Mouse (Mus musculus) cerebellum, adult 2 months (tissue): ENCODE results near the gene Tmem164. TPM values are rescaled to one million over a fixed set of nuclear protein-coding genes. Genes with fewer than 3 reads are reported as not detected.

ENCODE experiments used
- DNase-seq, 2 experiments: peaks; one replicate each; pipeline ENCODE4 v3.0.0; 2021
- H3K27ac ChIP-seq: fragments of 200-500 bp; 2 replicates; pipeline ENCODE4 v1.5.1; 2012; ENCODE audit warnings: low read length, control low read depth, inconsistent platforms; ENCODE audit not compliant: insufficient read depth
- H3K27me3 ChIP-seq: fragments of 200-500 bp; 2 replicates; pipeline ENCODE4 v1.6.1; 2012; ENCODE audit warnings: inconsistent platforms, mild to moderate bottlenecking, low read length, moderate library complexity; ENCODE audit not compliant: control insufficient read depth, insufficient read depth
- H3K4me1 ChIP-seq: fragments of 200-500 bp; 2 replicates; pipeline ENCODE4 v1.6.1; 2011; ENCODE audit warnings: low read length; ENCODE audit not compliant: control insufficient read depth, insufficient read depth
- H3K4me3 ChIP-seq: fragments of 200-500 bp; replicated peaks from 2 replicates; pipeline ENCODE3; 2011; ENCODE audit warnings: mild to moderate bottlenecking, low read depth, low read length, control low read depth; ENCODE audit not compliant: insufficient read depth
- CTCF ChIP-seq: fragments of 200-500 bp; IDR thresholded peaks from 2 replicates; pipeline ENCODE4 v1.5.1; 2011; ENCODE audit warnings: low read depth, mild to moderate bottlenecking, control low read depth, low read length, moderate library complexity, borderline replicate concordance; ENCODE audit not compliant: insufficient read depth
- POLR2A ChIP-seq: fragments of 200-500 bp; IDR thresholded peaks from 2 replicates; pipeline ENCODE4 v1.6.1; 2011; ENCODE audit warnings: low read length, control low read depth, borderline replicate concordance; ENCODE audit not compliant: insufficient read depth
- WGBS: fragments of 180-500 bp; shearing (Covaris S2); methylation state at CpG from one replicate; pipeline ENCODE4 v1.1.7; 2018; 5-methylcytosine and 5-hydroxymethylcytosine counted together
- polyA plus RNA-seq: library from polyadenylated mRNA; depleted of rRNA; stranded (reverse); fragments of >200 nt; gene quantifications from 2 replicates; pipeline ENCODE4 v1.2.3, GENCODE M21; 2012

Tmem164 gene
- polyA plus RNA-seq, 1 experiment, result 18.1 TPM

DNA sequence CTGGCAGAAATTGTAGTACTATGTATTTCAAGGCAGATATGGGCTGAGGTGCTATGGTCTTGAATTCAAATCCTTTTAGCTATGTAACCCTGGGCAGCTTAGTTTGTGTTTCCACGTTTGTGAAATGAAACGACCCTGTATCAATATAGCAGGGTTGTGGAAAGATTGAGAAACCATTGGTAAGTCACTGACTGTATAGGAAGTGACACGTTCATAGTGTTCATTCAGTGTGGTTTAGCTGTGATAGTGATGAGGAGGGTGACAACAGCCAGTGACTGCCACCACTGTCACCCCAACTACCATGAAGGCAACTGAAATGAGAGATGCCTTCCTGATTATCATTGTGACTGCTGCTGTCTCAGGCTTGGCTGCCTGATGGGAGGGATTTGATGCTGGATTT lies 13.7 kb downstream of the Tmem164 start:
- TF ChIP-seq CTCF, result no peak
- TF ChIP-seq POLR2A, result no peak

DNA sequence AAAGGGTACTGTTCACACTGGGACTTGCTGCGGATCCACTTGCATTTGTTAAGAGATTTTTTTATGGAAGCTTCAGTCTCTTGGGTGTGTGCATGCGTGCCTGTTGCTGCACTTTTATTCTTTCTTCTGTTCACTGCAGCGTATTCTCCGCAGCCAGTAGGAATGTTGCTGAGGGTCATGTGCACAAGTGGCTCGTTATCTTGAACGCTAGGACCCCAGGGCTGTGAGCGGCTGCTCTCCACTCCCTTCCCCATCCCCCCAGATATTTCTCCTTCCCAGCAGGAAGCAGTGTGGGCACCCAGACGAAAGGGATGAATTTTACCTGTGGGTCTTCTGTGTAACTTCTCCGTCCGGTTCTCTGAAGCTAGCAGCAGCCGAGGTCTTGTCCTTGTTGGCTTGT lies 15.6 kb downstream of the Tmem164 start:
- WGBS, result 93% methylated on average over 11 of the region's 11 CpGs
- H3K27ac ChIP-seq, result no peak overlapping the region
- DNase-seq, result no peak
- H3K4me3 ChIP-seq, result no peak overlapping the region
- peaks cover 9% of the 10 kb centered on the region for H3K4me1 ChIP-seq
- TF ChIP-seq POLR2A (no peak), CTCF (no peak)
- no peaks in the 10 kb centered on the region for H3K27me3 ChIP-seq

More for the DNA sequence above, 13.7 kb downstream of the Tmem164 start:
- no peak overlapping the region for H3K27ac ChIP-seq
- 90% methylated on average over 3 of the region's 3 CpGs for WGBS
- no peaks in the 10 kb centered on the region for H3K27me3 ChIP-seq
- H3K4me3 ChIP-seq, result no peak overlapping the region
- no peak for DNase-seq
- H3K4me1 ChIP-seq, result peaks cover 9% of the 10 kb centered on the region

DNA sequence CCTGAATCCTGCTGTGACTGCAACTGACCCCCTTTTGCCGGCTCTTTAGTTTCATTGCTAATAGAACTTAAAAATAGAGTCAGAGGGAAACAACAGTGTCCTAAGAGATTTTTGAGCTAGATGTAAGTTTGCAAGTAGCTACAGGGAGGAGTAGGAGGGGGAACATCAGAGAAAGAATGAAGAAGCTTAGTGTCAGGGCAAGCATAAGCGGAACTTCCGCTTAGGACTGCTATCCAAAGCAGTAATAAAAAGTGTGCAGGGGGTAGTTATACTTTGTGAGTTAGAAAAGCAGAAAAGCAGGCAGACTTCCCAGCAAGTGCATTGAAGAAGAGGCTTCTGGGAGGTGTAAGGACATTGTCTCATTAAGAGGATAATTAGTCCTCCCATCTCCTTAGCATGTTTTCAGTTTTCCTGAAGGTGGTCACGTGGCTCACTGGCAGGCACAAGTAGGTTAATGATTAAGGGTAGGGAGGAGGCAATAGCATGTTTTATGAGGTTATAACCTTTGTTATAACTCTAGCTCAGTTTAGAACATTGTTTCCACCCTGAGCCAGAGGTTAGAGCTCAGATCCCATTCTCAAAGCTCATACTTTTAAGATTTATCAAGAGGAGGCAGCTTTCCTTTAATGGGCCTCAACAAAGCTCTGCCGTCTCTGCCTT lies 16.5 kb downstream of the Tmem164 start:
- no peak for DNase-seq
- Histone ChIP-seq H3K4me3 (no peak overlapping the region), H3K27me3 (no peaks in the 10 kb centered on the region), H3K4me1 (peaks cover 9% of the 10 kb centered on the region), H3K27ac (no peak overlapping the region)
- TF ChIP-seq CTCF, result no peak
- TF ChIP-seq POLR2A, result no peak
- 81% methylated on average over 5 of the region's 5 CpGs for WGBS

DNA sequence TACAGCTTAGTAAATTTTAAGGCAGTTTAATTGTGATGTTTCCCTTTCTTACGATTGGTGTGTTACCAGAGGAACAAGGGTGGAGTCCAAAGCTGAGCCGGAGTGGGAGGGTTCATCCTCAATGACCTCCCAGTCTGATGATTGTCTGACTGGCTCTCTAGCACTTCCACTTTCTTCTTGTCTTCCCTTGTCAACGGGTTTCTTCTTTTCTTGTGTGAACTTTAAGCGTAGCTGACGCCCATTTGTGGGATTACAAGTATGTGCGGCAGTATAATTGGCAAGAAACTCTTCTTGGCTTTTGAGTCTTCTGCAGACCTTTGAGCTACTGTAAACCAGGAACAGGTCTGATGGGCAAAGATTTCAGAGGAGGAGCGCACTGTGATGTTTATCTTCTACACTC lies 17.0 kb downstream of the Tmem164 start:
- TF ChIP-seq POLR2A (no peak), CTCF (no peak)
- H3K4me1 ChIP-seq, result peaks cover 9% of the 10 kb centered on the region
- no peak overlapping the region for H3K27ac ChIP-seq
- 90% methylated on average over 7 of the region's 7 CpGs for WGBS
- DNase-seq, result no peak
- H3K4me3 ChIP-seq, result no peak overlapping the region
- H3K27me3 ChIP-seq, result no peaks in the 10 kb centered on the region

DNA sequence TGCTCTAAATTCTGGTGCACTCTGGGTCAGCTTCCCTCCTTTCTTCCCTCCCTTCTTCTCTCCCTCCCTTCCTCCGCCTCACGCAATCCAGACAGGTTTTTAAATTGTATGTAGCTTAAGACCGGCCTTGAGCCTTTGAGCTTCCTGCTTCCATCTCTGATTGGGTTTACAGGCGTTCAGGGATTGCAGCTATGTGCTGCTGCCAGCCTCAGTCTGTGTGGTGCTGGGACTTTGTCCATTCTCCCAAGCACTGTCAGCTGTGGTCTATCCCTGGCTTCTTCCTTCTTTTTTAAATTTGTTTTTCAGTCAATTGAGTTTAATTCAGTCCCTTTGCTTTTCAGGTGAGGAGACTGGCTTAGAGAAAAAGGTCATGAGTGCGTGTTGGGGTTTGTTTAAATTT lies 20.9 kb downstream of the Tmem164 start:
- Histone ChIP-seq H3K27ac (no peak overlapping the region; the same call in 1 of the 2 replicates), H3K4me3 (no peak overlapping the region), H3K4me1 (no peaks in the 10 kb centered on the region), H3K27me3 (no peaks in the 10 kb centered on the region)
- no peak for DNase-seq
- TF ChIP-seq POLR2A, result no peak
- no peak for TF ChIP-seq CTCF
- 71% methylated on average over 5 of the region's 5 CpGs for WGBS

DNA sequence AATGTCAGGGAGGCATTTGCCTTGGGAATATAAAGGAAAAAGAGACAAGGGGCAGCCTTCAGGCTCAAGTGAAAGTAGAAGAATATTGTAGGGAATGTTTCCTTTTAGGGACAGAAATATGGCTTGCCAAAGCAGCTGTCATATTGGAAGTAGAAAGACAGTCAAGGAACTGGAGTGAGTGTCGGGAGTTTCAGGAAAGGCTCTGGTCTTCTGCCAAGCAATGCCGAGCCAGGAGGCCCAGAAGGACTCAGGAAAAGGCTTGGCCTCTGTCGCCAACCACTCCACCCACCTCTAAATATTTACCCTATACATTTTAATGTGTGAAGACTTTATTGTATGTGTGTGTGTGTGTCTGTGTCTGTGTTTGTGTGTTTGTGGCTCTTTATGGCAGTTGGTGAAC lies 21.4 kb downstream of the Tmem164 start:
- Histone ChIP-seq H3K27me3 (no peaks in the 10 kb centered on the region), H3K27ac (no peak overlapping the region), H3K4me1 (no peaks in the 10 kb centered on the region), H3K4me3 (no peak overlapping the region)
- TF ChIP-seq CTCF, result no peak
- no peak for TF ChIP-seq POLR2A
- WGBS, result 8% methylated on average over 3 of the region's 3 CpGs
- peak in 1 of 2 experiments; percentile 49 for DNase-seq

DNA sequence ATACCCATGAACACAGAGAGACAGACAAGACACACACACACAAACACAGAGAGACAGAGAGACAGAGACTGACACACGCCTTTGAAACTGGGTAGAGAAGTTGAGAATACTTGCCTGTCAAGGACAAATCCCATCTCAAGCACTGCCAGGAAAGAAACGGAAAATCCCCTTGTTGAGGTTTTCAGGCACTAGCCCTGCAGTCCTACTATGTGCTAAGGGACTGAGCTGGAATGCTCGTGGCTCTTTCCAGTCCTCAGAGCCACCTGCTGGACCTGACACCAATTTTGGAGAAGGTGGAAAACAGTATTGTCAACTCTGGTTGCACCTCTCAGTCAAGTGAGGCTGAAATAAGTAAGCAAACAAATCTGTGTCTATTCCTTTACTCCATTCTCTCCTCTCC lies 22.7 kb downstream of the Tmem164 start:
- H3K4me3 ChIP-seq, result no peak overlapping the region
- TF ChIP-seq CTCF, result no peak
- no peak for TF ChIP-seq POLR2A
- no peaks in the 10 kb centered on the region for H3K4me1 ChIP-seq
- no peaks in the 10 kb centered on the region for H3K27me3 ChIP-seq
- no peak overlapping the region for H3K27ac ChIP-seq
- no peak for DNase-seq
- WGBS, result 91% methylated on average over 3 of the region's 3 CpGs

DNA sequence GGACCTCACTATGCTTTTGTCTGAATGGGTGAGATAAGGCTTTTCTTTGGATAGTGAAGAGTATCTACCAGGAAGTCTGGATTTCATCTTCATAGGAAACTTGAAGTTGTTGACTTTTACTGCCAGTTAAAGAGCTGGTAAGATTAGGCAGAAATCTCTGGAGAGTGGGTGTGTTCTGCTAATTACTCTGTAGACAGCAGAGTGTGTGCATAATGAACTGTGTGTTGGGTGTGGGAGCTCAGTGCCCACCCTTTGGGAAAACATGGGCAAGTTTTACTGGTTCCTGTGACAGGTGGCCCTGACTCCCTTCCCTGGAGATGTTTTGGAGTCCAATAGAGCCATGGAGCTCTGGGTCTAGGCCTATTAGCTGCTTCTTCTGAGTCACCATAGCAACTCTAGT lies 27.1 kb downstream of the Tmem164 start:
- Histone ChIP-seq H3K4me1 (no peaks in the 10 kb centered on the region), H3K27me3 (no peaks in the 10 kb centered on the region), H3K4me3 (no peak overlapping the region), H3K27ac (no peak overlapping the region)
- DNase-seq, result no peak
- no peak for TF ChIP-seq POLR2A
